Mouse (Mus musculus): Measurements from ENCODE around the gene Thoc7. TPM values are rescaled to one million over a fixed set of nuclear protein-coding genes. Genes with fewer than 3 reads are reported as not detected.

The Thoc7 gene
- polyA plus RNA-seq, 1 experiment = 128 TPM

DNA sequence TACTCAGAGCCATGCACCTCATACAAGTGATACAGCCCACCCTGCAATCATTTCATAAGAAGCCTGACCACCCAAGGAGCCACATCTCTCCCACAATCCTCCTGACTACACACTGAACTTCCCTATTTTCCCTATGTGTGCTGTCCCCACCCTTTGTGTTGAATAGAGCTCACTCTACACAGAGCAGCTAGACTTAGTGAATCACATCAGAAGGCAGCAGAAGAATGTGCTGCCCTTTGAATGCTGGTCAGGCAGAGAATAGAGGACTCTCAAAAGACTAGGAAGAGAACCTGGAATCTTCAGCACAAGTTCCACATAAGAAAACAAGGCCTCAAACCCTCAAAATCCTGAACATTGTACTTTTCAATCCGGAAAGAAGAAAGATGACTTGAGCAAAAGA lies 55.2 kb downstream of the Thoc7 start:
- Histone ChIP-seq H3K4me1 (ENCODE audit: control insufficient read depth, insufficient read depth, low read length) (no peaks in the 10 kb centered on the region), H3K27ac (ENCODE audit: insufficient read depth, low read length) (no peak overlapping the region), H3K4me3 (ENCODE audit: insufficient read depth, low read length) (no peak overlapping the region)
- TF ChIP-seq POLR2A (IDR thresholded peaks at IDR 0.05; ENCODE audit: low read depth, low read length) = no peak
- no peak for TF ChIP-seq CTCF (IDR thresholded peaks at IDR 0.05; ENCODE audit: borderline replicate concordance, insufficient read depth, low read length)

DNA sequence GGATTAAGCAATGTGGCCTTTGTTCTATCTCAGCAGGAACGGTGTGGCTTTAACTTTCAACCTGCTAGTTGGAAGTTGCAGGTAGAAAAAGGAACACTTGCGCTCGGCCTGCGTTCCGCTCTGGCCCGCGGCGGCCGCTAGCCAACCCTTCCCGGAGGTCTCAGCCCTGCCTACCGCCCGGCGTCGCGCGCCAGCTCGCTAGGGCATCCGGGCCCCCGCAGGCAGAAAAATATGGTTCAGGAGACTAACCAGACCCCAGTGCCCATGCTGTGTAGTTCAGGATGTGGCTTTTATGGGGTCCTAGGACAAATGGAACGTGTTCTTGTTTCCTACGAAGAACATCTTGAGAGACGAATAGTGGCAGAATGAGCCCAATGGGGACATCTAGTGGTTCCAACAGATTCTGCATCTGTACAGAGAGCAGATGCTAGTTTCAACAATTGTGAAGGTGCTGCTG lies 60.0 kb downstream of the Thoc7 start:
- Histone ChIP-seq H3K4me3 (ENCODE audit: insufficient read depth, low read length) (peak overlapping the region; percentile 52), H3K27ac (ENCODE audit: insufficient read depth, low read length) (no peak overlapping the region), H3K4me1 (ENCODE audit: control insufficient read depth, insufficient read depth, low read length) (no peaks in the 10 kb centered on the region)
- TF ChIP-seq CTCF (IDR thresholded peaks at IDR 0.05; ENCODE audit: borderline replicate concordance, insufficient read depth, low read length) = no peak
- no peak for TF ChIP-seq POLR2A (IDR thresholded peaks at IDR 0.05; ENCODE audit: low read depth, low read length)

Other genes starting within 250 kb of the Thoc7 start
- gene Gm281, start 47.4 kb downstream of the Thoc7 start, polyA plus RNA-seq (2011; ENCODE audit: insufficient read length, low read depth, missing spikeins) = not detected in 2 replicates
- 11.9 and 14.2 TPM in 2 replicates for gene Atxn7, start 412 bp downstream of the Thoc7 start, polyA plus RNA-seq (2011; ENCODE audit: insufficient read length, low read depth, missing spikeins)
- gene Psmd6, start 159.1 kb upstream of the Thoc7 start, polyA plus RNA-seq (2011; ENCODE audit: insufficient read length, low read depth, missing spikeins) = 134 and 135 TPM in 2 replicates
- not detected in 2 replicates for gene Olfr720, start 225.0 kb upstream of the Thoc7 start, polyA plus RNA-seq (2011; ENCODE audit: insufficient read length, low read depth, missing spikeins)

All from embryonic fibroblast, embryonic 13.5 days (primary cell).